Mouse (Mus musculus): ENCODE results near the gene Macf1. TPM values are rescaled to one million over a fixed set of nuclear protein-coding genes. Genes with fewer than 3 reads are reported as not detected.
"Not testable (repeated sequence)": the region's sequence is repeated elsewhere in the genome, so short reads cannot be mapped to it uniquely, and the experiment has no call there.

The Macf1 gene
- total RNA-seq, 2 experiments from 2014 or later: 170 to 248 TPM

DNA sequence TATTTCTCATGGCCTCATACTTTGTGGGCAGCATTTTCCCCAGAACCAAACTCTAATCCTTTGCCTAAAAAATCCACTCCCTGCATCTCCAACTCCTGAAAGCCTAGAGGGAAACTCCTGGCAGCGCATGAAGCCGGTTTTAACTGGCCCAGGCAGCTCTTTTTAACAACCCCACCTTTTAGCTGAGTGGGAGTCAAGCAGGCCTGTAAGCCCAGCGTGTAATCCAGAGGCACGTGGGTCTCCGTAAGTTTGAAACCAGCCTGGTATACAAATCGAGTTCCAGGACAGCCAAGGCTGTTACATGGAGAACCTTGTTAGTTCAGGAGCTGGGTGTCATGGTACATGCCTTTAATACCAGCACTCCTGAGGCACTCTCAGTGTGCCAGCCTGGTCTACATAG, 14.5 kb downstream of the Macf1 start:
- no peak for DNase-seq

DNA sequence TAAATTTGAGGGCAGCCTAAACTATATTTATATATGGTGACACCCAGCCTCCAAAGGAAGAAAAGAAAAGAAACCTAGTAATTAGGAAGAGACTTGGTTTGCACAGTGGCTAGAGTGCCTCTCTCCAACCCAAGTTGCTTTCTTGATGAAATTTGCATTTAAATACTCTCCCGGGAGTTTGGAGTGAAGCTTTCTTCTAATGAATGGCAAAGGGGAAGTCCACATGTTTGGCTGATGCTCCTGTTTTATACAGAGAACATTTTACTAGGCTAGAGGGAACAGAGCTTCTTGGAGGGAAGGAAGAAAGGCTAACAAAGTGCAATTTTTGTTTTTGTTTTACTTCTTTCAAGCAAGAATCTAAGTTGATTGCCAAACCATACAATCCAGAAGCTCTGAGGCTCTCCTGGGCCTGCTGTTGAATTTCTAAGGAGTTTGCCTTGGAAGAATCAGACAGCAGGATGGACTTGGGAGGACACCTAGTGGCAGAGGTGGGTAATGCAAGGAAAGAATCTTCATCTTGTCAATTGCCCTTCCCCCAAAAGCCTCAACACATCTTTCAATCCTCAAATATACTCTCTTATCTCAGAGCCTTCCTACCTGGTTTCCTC, 16.8 kb downstream of the Macf1 start:
- DNase-seq: peak; percentile 89

DNA sequence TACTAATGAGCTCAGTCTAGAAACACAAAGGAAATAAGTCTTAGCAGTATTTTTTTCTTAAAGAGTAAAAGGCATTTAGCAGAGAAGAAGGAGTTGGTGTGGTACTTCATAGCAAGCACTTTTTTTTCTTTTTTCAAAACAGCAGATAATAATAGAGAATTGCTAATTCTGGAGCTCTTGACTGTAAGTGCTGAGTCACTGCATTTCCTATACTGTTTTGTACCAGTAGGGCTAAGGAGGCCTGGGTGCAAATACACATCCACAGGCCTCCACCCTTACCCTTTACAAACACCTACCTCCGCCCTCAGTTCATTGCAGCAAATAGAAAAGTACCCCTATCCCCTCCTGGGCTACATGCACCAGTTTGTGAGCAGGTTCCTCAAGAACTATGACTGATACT, 17.6 kb downstream of the Macf1 start:
- DNase-seq: no peak

DNA sequence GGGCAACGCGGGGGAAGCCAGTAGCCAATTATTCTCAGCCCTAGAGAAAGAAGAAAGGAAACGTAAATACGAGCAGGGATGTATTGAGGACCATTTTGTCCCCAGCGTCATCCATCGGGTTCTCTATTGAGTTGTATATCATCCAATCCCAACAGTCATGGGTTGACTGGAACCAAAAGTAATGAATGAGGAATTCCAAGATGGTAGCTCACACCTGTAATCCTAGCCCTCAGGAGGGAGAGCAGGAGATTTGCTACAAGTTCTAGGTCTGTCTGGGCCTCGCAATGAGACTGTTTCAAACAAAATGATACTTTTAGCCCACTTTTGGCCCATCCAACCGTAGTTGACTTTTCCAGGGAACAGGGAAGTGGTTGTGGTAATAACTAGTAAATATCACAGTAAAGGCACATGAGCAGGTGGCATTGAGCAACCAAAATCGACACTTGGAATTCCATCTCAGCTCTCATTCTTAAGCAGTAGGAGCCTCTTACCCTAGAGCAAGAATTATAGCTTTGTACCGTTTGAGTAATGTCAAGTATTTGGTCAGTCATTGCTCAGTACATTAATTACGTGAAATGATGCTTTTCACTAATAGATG, 18.4 kb downstream of the Macf1 start:
- DNase-seq: no peak

- DNase-seq: peak; percentile 71
Measured at GRCm38 (mm10) chr4:123664951-123665661, 19.1 kb downstream of the Macf1 start.

GRCm38 (mm10) chr4:123664021-123664950, 19.9 kb downstream of the Macf1 start:
- peak; percentile 86 for DNase-seq

- peak; percentile 48 for DNase-seq
Measured at GRCm38 (mm10) chr4:123663688-123663965, 20.5 kb downstream of the Macf1 start.

DNA sequence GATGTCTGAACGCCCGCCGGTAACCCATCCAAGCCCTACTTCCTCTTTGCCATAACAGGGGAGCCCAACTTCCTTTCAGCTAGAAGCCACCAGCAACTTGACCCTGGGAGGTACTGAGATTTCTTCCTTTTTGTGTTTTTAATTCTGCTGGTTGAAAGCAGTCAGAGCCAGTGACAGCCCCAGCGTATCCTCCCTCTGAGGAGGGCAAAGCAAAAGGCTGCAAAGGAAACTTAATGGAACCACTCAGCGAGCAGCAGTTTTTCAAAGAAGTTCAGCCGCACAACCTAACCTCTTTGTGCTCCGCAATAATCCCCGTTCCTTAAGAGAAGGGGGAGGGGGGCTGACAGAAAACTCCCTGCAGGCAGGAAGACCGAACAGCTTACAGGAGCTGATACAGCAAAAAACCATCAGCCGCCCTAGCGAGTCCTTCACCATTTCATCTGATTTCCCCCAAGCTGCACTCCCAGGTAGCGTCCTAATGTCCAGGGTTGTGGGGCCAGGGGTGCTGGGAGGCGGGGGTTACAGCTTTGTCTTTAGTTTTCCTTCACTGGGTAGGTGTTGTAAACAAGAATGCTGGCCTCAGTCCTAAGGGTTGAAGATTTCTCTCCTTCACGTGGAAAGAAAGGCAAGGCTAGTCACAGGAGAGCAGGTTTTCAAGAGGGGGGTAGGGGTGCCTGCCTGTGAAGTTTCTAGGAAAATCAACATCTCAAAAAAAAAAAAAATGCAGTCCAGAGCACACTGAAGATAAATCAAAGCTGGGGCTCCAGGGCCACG, 21.1 kb downstream of the Macf1 start:
- DNase-seq: peak; percentile 31

GRCm38 (mm10) chr4:123658175-123658574, 26.0 kb downstream of the Macf1 start:
- no peak for DNase-seq

DNA sequence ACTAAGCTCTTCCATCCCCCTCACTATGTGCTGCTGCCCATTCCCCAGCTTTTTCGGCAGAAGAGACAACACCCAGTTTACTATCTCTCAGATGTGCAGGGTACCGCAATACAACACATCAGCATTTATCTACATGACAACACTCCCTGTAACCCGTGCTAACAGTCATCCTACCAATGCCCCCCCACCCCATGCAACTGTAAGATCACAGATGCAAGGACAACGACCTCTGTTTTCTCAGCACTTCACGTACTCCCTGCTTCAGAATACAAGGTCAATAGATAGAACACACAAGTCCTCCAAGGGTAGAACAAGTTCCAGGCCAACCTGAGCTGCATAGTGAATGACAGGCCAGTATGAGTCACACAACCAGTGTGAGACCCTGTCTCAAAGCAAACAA, 28.9 kb downstream of the Macf1 start:
- DNase-seq: no peak

DNA sequence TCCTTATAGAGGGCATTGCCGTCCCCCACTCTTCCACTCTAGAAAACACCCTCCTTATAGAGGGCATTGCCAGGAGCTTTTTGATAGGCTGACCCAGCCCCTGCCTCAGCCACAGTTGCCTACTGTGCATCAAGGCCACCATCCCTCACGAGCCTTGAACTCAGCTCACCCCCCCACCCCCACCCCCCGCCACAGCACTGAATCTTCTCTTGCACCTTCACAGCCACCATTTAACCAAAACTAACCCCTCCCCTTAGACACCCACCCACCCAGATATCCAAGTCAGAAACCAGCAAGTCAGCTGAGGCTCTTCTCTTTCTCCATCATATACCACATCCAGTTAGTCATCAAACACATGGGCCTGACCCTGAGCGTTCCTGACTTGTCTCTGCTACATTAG, 29.6 kb downstream of the Macf1 start:
- no peak for DNase-seq

DNA sequence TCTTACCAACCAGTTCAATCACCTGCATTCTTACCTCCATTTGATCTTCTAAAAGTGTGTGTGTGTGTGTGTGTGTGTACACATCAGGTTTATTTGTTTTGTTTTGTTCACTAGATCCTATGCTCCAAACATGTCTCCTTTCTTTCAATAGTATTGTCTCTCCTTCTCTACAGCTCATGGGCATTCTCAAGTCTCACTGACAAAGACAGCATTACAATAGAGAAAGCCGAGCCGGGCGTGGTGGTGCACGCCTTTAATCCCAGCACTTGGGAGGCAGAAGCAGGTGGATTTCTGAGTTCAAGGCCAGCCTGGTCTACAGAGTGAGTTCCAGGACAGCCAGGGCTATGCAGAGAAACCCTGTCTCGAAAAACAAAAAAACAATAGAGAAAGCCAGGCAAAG, 30.7 kb downstream of the Macf1 start:
- not testable (repeated sequence) for DNase-seq

DNA sequence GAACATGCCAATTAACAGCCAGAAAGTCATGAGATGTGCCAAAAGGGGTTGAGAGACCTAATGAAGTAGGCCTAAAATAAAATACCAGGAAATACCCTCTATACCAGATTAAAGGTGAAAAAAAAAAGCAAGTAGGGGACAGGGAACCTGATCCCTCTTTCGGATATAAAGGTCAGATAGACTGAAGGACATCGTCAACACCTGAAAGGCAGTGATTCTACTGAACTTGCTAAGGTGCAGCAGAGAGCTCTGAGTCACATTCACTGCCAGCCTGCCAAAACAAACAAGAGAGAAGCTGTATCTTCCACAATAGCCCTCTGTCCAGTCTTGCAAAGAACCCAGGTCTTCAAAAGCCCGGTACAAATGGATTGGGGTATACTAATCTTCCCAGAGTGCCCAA, 32.0 kb downstream of the Macf1 start:
- no peak for DNase-seq

- no peak for DNase-seq
Measured at GRCm38 (mm10) chr4:123649131-123649530, 35.0 kb downstream of the Macf1 start.

DNA sequence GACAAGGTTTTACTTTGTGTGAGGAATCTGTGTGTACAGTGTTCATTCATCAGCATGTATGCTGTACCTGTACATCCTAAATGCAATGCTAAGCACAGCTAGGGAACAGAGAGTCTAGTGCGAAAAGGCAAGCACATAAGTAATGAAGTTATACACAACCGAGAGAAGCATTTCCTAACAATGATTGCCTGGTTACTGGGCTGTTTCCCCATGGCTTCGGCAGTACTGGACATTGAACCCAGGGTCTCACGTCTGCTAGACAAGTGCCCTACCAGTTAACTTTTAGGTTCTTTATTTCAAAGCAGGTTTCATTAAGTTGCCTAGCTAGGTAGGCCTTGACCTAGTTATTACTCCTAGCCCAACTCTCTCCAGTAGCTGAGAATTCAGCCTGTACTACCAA, 36.5 kb downstream of the Macf1 start:
- no peak for DNase-seq

GRCm38 (mm10) chr4:123647109-123647508, 37.1 kb downstream of the Macf1 start:
- DNase-seq: no peak

- DNase-seq: no peak
Measured at GRCm38 (mm10) chr4:123645246-123645845, 38.8 kb downstream of the Macf1 start.

DNA sequence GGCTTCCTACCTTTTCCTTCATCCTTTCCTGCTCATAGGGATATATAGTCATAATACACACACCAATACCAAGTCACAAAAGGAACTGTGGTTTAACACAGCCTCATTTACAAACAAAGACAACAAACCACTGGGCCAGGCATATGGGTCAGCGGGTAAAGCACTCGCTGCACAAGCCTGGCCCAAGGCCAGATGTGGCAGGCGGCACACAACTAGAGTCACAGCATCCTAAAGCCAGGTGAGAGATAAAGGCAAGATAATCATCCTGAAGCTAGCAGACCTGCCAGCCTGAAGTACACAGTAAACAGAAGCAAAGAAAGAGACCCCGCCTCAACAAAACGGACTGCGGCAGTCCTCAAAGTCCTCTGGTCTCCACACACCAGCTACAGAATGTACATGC, 40.6 kb downstream of the Macf1 start:
- DNase-seq: no peak

GRCm38 (mm10) chr4:123642877-123643276, 41.3 kb downstream of the Macf1 start:
- DNase-seq: no peak

- no peak for DNase-seq
Measured at GRCm38 (mm10) chr4:123637136-123637535, 47.0 kb downstream of the Macf1 start.

- DNase-seq: no peak
Measured at GRCm38 (mm10) chr4:123635428-123635827, 48.7 kb downstream of the Macf1 start.

- DNase-seq: peak; percentile 44
Measured at GRCm38 (mm10) chr4:123634436-123634835, 49.7 kb downstream of the Macf1 start.

Data from adrenal gland, postnatal 10 days (tissue).